14 mouse cellular contexts compared by ENCODE assay signal in the genomic region with DNA sequence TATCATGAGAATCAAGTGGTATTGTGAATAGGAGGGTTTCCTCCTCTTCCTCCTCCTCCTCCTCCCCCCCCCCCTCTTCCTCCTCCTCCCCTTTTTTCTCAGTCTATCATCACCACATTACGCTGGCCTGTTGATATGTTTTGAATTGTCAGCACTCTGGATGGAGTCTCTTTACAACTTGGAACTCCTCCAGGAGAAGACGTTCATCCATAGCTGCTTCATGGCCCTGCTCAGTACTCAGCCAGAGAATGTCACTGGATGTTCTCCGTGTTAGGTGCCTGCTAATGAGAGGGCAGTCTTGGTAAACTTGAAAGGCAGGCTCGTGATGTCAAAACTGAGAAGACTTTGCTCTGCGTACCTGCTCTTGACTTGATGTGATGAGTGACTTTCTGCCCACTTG.
"Had no signal": no experiment of that assay in that cellular context is flagged by ENCODE, and none has a peak within 500 bp of the region (broad histone marks: within the 10 kb centered on the region; RNA-seq: fewer than 3 reads in every experiment).

No protein-coding gene starts in this region.

- H3K27ac ChIP-seq: kidney, embryonic 15.5 days; limb, embryonic 15.5 days; liver, embryonic 12.5 days; lung, embryonic 15.5 days; midbrain, embryonic 10.5 days; neural tube, embryonic 12.5 days; stomach, embryonic 15.5 days had no signal

- H3K4me3 ChIP-seq: kidney, embryonic 15.5 days; limb, embryonic 15.5 days; liver, embryonic 12.5 days; lung, embryonic 15.5 days; midbrain, embryonic 10.5 days; myocyte; neural tube, embryonic 12.5 days; stomach, embryonic 15.5 days had no signal

- ATAC-seq: liver, embryonic 12.5 days had no signal

- H3K9ac ChIP-seq: kidney, embryonic 15.5 days; limb, embryonic 15.5 days; liver, embryonic 12.5 days; lung, embryonic 15.5 days; neural tube, embryonic 12.5 days; stomach, embryonic 15.5 days had no signal

- H3K4me2 ChIP-seq: kidney, embryonic 15.5 days; limb, embryonic 15.5 days; liver, embryonic 12.5 days; lung, embryonic 15.5 days; neural tube, embryonic 12.5 days; stomach, embryonic 15.5 days had no signal

- H3K9me3 ChIP-seq: kidney, embryonic 15.5 days; limb, embryonic 15.5 days; liver, embryonic 12.5 days; lung, embryonic 15.5 days; midbrain, embryonic 10.5 days; neural tube, embryonic 12.5 days; stomach, embryonic 15.5 days had no signal

- H3K36me3 ChIP-seq: limb, embryonic 15.5 days; lung, embryonic 15.5 days had no signal

- H3K27me3 ChIP-seq: kidney, embryonic 15.5 days; limb, embryonic 15.5 days; liver, embryonic 12.5 days; lung, embryonic 15.5 days; neural tube, embryonic 12.5 days; stomach, embryonic 15.5 days had no signal

- DNase-seq: kidney, postnatal 14 days; lung, postnatal 36 days; midbrain, embryonic 14.5 days; retina, postnatal 1 day; right cerebral cortex, postnatal 4 days; thymus, postnatal 4 days had no signal

- H3K4me1 ChIP-seq: kidney, embryonic 15.5 days; liver, embryonic 12.5 days; lung, embryonic 15.5 days; neural tube, embryonic 12.5 days; stomach, embryonic 15.5 days had no signal
